Mouse (Mus musculus) heart, postnatal 36 days (tissue): Measurements from ENCODE around the gene Slc9a2. TPM values are rescaled to one million over a fixed set of nuclear protein-coding genes. Genes with fewer than 3 reads are reported as not detected.
"Not testable (repeated sequence)": the region's sequence is repeated elsewhere in the genome, so short reads cannot be mapped to it uniquely, and the experiment has no call there.

Source experiments
- DNase-seq, 2 experiments: peaks; one replicate each; pipeline ENCODE4 v3.0.0; 2021 to 2022
- intact Hi-C: fragments of 180-260 bp; cut with DNase I; formaldehyde crosslinking; loops from one replicate; pipeline ENCODE4 v1.15.1; 2025
- total RNA-seq, 2 experiments: library from RNA; stranded (reverse); gene quantifications; 2 replicates each; pipeline ENCODE4 v1.2.3; 2021

The Slc9a2 gene
- total RNA-seq, 2 experiments from 2014 or later = 1.2 to 1.7 TPM

GRCm38 (mm10) chr1:40694296-40694695 lies 13.9 kb downstream of the Slc9a2 start:
- intact Hi-C loops = no loop called here
- DNase-seq = no peak

- no peak for DNase-seq
- intact Hi-C loops = no loop called here
Measured at GRCm38 (mm10) chr1:40696436-40696835, 16.1 kb downstream of the Slc9a2 start.

- no peak for DNase-seq
- intact Hi-C loops = no loop called here
Measured at GRCm38 (mm10) chr1:40705099-40705498, 24.7 kb downstream of the Slc9a2 start.

GRCm38 (mm10) chr1:40714950-40715349 lies 34.6 kb downstream of the Slc9a2 start:
- intact Hi-C loops = no loop called here

GRCm38 (mm10) chr1:40726051-40726450 lies 45.7 kb downstream of the Slc9a2 start:
- no peak for DNase-seq
- intact Hi-C loops = no loop called here

More at GRCm38 (mm10) chr1:40714950-40715349, 34.6 kb downstream of the Slc9a2 start:
- DNase-seq = peak; percentile 38 to 53

GRCm38 (mm10) chr1:40727404-40727803 lies 47.0 kb downstream of the Slc9a2 start:
- intact Hi-C loops = no loop called here

GRCm38 (mm10) chr1:40728636-40729035 lies 48.3 kb downstream of the Slc9a2 start:
- intact Hi-C loops = no loop called here

More at GRCm38 (mm10) chr1:40727404-40727803, 47.0 kb downstream of the Slc9a2 start:
- DNase-seq = no peak

GRCm38 (mm10) chr1:40737671-40738070 lies 57.3 kb downstream of the Slc9a2 start:
- intact Hi-C loops = no loop called here
- DNase-seq = no peak

More at GRCm38 (mm10) chr1:40728636-40729035, 48.3 kb downstream of the Slc9a2 start:
- DNase-seq = no peak

- DNase-seq, intact Hi-C loops: not testable (repeated sequence)
Measured at GRCm38 (mm10) chr1:40738246-40738645, 57.9 kb downstream of the Slc9a2 start.

GRCm38 (mm10) chr1:40740739-40741138 lies 60.4 kb downstream of the Slc9a2 start:
- intact Hi-C loops = no loop called here
- no peak for DNase-seq

- DNase-seq = no peak
- intact Hi-C loops = no loop called here
Measured at GRCm38 (mm10) chr1:40746089-40746488, 65.7 kb downstream of the Slc9a2 start.

GRCm38 (mm10) chr1:40759751-40760445 lies 79.5 kb downstream of the Slc9a2 start:
- intact Hi-C loops = no loop called here
- DNase-seq = no peak

GRCm38 (mm10) chr1:40764042-40764441 lies 83.7 kb downstream of the Slc9a2 start:
- intact Hi-C loops = no loop called here
- no peak for DNase-seq

- intact Hi-C loops = loop anchor here (5.0 kb wide), 1 partner anchor 82 kb away; the partner anchor contains the start of gene Slc9a2
- no peak for DNase-seq
Measured at GRCm38 (mm10) chr1:40764701-40765275, 84.4 kb downstream of the Slc9a2 start.

GRCm38 (mm10) chr1:40765521-40765920 lies 85.1 kb downstream of the Slc9a2 start:
- intact Hi-C loops = loop anchor here (5.0 kb wide), 1 partner anchor 83 kb away; the partner anchor contains the start of gene Slc9a2
- no peak for DNase-seq

- intact Hi-C loops = loop anchor here (5.0 kb wide), 1 partner anchor 85 kb away; the partner anchor contains the start of gene Slc9a2
- no peak for DNase-seq
Measured at GRCm38 (mm10) chr1:40767588-40767987, 87.2 kb downstream of the Slc9a2 start.

- intact Hi-C loops = loop anchor here (1.0 to 5.0 kb wide), 3 partner anchors 86 to 189 kb away; partner anchors contain the start of gene Slc9a2
- DNase-seq = peak; percentile 6 to 52
Measured at GRCm38 (mm10) chr1:40768606-40769005, 88.2 kb downstream of the Slc9a2 start.

- no peak for DNase-seq
- intact Hi-C loops = loop anchor here (2.0 to 5.0 kb wide), 2 partner anchors 87 to 151 kb away; partner anchors contain the start of gene Slc9a2
Measured at GRCm38 (mm10) chr1:40769331-40769894, 89.0 kb downstream of the Slc9a2 start.

- intact Hi-C loops = no loop called here
- no peak for DNase-seq
Measured at GRCm38 (mm10) chr1:40771196-40771970, 91.0 kb downstream of the Slc9a2 start.

GRCm38 (mm10) chr1:40773234-40773633 lies 92.9 kb downstream of the Slc9a2 start:
- intact Hi-C loops = no loop called here
- DNase-seq = no peak

- intact Hi-C loops = no loop called here
- no peak for DNase-seq
Measured at GRCm38 (mm10) chr1:40774040-40774439, 93.7 kb downstream of the Slc9a2 start.
